20 mouse cellular contexts compared by ENCODE assay signal in the genomic region with DNA sequence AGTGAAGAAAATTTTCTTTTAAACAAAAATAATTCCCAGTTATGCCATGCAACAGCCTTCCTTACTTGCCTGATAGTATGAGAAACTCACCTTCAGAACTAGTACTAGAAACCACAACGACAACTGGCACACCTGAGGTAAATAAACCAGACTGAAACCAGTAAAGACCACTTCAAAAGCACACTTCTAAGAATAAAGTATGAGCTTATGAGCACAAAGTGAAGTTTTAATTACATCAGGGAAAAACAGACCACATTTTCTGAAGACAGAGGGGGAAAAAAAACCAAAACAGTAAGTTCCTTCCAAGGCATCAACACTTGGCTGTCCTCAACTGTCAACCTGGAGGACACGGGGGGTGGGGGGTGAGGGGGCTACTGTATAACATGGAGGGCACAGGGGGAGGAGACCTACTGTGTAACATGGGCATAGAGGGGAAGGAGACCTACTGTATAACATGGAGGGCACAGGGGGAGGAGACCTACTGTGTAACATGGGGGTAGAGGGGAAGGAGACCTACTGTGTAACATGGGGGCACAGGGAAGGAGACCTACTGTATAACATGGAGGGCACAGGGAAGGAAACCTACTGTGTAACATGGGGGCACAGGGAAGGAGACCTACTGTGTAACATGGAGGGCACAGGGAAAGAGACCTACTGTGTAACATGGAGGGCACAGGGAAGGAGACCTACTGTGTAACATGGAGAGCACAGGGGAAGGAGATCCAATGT. TPM values are rescaled to one million over a fixed set of nuclear protein-coding genes. Genes with fewer than 3 reads are reported as not detected.
DNase-seq lines count a peak whose midpoint lies in the region; ATAC-seq and TF ChIP-seq lines count a peak whose summit lies in the region.
"Had no signal": no experiment of that assay in that cellular context is flagged by ENCODE, and none has a peak within 500 bp of the region (broad histone marks: within the 10 kb centered on the region; RNA-seq: fewer than 3 reads in every experiment).

No protein-coding gene starts in this region.

- no peak overlapping the region for H3K9ac ChIP-seq in heart, embryonic 12.5 days
- H3K9ac ChIP-seq in lung, postnatal 0 days (replicated peaks; ENCODE audit: low read depth) = no peak overlapping the region
- H3K9ac ChIP-seq in MEL (ENCODE audit: control insufficient read depth, low read depth, low read length, poor library complexity, severe bottlenecking) = no peak overlapping the region
- no peak overlapping the region for H3K9ac ChIP-seq in limb, embryonic 12.5 days (replicated peaks)
- H3K9ac ChIP-seq: embryonic facial prominence, embryonic 12.5 days; hindbrain, embryonic 15.5 days; liver, embryonic 12.5 days; midbrain, embryonic 12.5 days had no signal

- TF ChIP-seq POLR2A in MEL (IDR thresholded peaks at IDR 0.05; ENCODE audit: control insufficient read depth in 1 of 2, insufficient read depth in 1 of 2, low read depth in 1 of 2, low read length in 2 of 2, poor library complexity in 1 of 2) = no peak

- no peaks in the 10 kb centered on the region for H3K36me3 ChIP-seq in heart, embryonic 12.5 days
- no peaks in the 10 kb centered on the region for H3K36me3 ChIP-seq in lung, postnatal 0 days (ENCODE audit: insufficient read depth, low read length)
- H3K36me3 ChIP-seq in MEL (ENCODE audit: control insufficient read depth in 1 of 2, insufficient read depth in 2 of 2, low read length in 2 of 2) = peaks cover 0 to 5% of the 10 kb centered on the region in 2 experiments; a peak in 2 of 4 replicates
- H3K36me3 ChIP-seq in limb, embryonic 12.5 days = no peaks in the 10 kb centered on the region
- H3K36me3 ChIP-seq: embryonic facial prominence, embryonic 12.5 days; hindbrain, embryonic 15.5 days; liver, embryonic 12.5 days; midbrain, embryonic 12.5 days had no signal

- no peaks in the 10 kb centered on the region for H3K79me2 ChIP-seq in MEL (ENCODE audit: control insufficient read depth, insufficient read depth, low read length, poor library complexity)

- no peak for TF ChIP-seq CTCF in lung, postnatal 0 days (IDR thresholded peaks at IDR 0.05)
- TF ChIP-seq CTCF in MEL (IDR thresholded peaks at IDR 0.05 in 2 of 3, conservative IDR thresholded peaks at IDR 0.05 in 1 of 3; ENCODE audit: control insufficient read depth in 1 of 3, insufficient read depth in 1 of 3, low read depth in 2 of 3, low read length in 3 of 3, poor library complexity in 1 of 3, severe bottlenecking in 1 of 3) = no peak

- DNase-seq in heart, postnatal 36 days = no peak
- DNase-seq in lung, postnatal 0 days (ENCODE audit: low spot score) = peak; percentile 54
- DNase-seq in lung, postnatal 14 days = no peak
- DNase-seq in MEL (ENCODE audit: low read depth, low spot score) = no peak
- no peak for DNase-seq in urinary bladder, postnatal 25 days (ENCODE audit: low spot score)
- DNase-seq in spleen, postnatal 10 days (ENCODE audit: low spot score in 2 of 2) = no peak
- DNase-seq: cerebellum, adult 18-20 months; cerebellum, postnatal 14 days; kidney, adult 9 months; kidney, postnatal 14 days; left cerebral cortex, postnatal 4 days; lung, adult 18-20 months; spleen, adult 18-20 months had no signal

- no peak for TF ChIP-seq EP300 in lung, postnatal 0 days (IDR thresholded peaks at IDR 0.05)
- no peak for TF ChIP-seq EP300 in MEL (IDR thresholded peaks at IDR 0.05; ENCODE audit: low read depth in 1 of 2, low read length in 2 of 2)

- no peak overlapping the region for H3K4me2 ChIP-seq in heart, embryonic 12.5 days
- no peak overlapping the region for H3K4me2 ChIP-seq in lung, postnatal 0 days (replicated peaks; ENCODE audit: low read depth, low read length)
- no peak overlapping the region for H3K4me2 ChIP-seq in limb, embryonic 12.5 days
- H3K4me2 ChIP-seq: embryonic facial prominence, embryonic 12.5 days; hindbrain, embryonic 15.5 days; liver, embryonic 12.5 days; midbrain, embryonic 12.5 days had no signal

- 83% methylated on average over 2 of the region's 2 CpGs for WGBS in heart, embryonic 12.5 days
- WGBS in lung, postnatal 0 days = 57% methylated on average over 2 of the region's 2 CpGs
- WGBS in limb, embryonic 12.5 days = 47% methylated on average over 2 of the region's 2 CpGs

- intact Hi-C loops in heart, postnatal 36 days (cut with DNase I) = no loop called here

- no peak for TF ChIP-seq RAD21 in MEL (IDR thresholded peaks at IDR 0.05; ENCODE audit: low read depth, low read length)

- no peak overlapping the region for H3K4me3 ChIP-seq in heart, embryonic 12.5 days
- H3K4me3 ChIP-seq in lung, postnatal 0 days (ENCODE audit: low read depth, low read length) = no peak overlapping the region
- no peak overlapping the region for H3K4me3 ChIP-seq in MEL (ENCODE audit: control insufficient read depth in 1 of 2, insufficient read depth in 1 of 2, low read depth in 2 of 2, low read length in 2 of 2)
- H3K4me3 ChIP-seq in limb, embryonic 12.5 days (replicated peaks) = no peak overlapping the region
- H3K4me3 ChIP-seq: embryonic facial prominence, embryonic 12.5 days; hindbrain, embryonic 15.5 days; liver, embryonic 12.5 days; midbrain, embryonic 12.5 days had no signal

- ATAC-seq in heart, embryonic 12.5 days (ENCODE audit: insufficient number of reproducible peaks, low FRiP score) = no peak
- no peak for ATAC-seq in lung, postnatal 0 days
- ATAC-seq in limb, embryonic 12.5 days (ENCODE audit: insufficient number of reproducible peaks, insufficient read depth, low FRiP score, low TSS enrichment, low read depth) = no peak
- ATAC-seq: intestine, embryonic 16.5 days; liver, embryonic 12.5 days had no signal

- H3K27me3 ChIP-seq in heart, embryonic 12.5 days (replicated peaks) = no peaks in the 10 kb centered on the region
- no peaks in the 10 kb centered on the region for H3K27me3 ChIP-seq in lung, postnatal 0 days (replicated peaks; ENCODE audit: insufficient read depth, low read length)
- H3K27me3 ChIP-seq in MEL (ENCODE audit: control insufficient read depth in 1 of 2, insufficient read depth in 2 of 2, low read length in 2 of 2) = no peaks in the 10 kb centered on the region
- no peaks in the 10 kb centered on the region for H3K27me3 ChIP-seq in limb, embryonic 12.5 days
- H3K27me3 ChIP-seq: embryonic facial prominence, embryonic 12.5 days; hindbrain, embryonic 15.5 days; liver, embryonic 12.5 days; midbrain, embryonic 12.5 days had no signal

- H3K4me1 ChIP-seq in heart, embryonic 12.5 days (replicated peaks) = peaks cover 47% of the 10 kb centered on the region
- H3K4me1 ChIP-seq in lung, postnatal 0 days (ENCODE audit: insufficient read depth, low read depth, low read length) = no peaks in the 10 kb centered on the region; the same call in 1 of the 2 replicates
- peaks cover 2% of the 10 kb centered on the region in 2 experiments; a peak in 3 of 4 replicates for H3K4me1 ChIP-seq in MEL (ENCODE audit: control insufficient read depth in 1 of 2, insufficient read depth in 2 of 2, low read length in 2 of 2)
- H3K4me1 ChIP-seq in limb, embryonic 12.5 days (replicated peaks) = peaks cover 49% of the 10 kb centered on the region

- no peaks in the 10 kb centered on the region for H3K9me3 ChIP-seq in heart, embryonic 12.5 days (replicated peaks)
- no peaks in the 10 kb centered on the region for H3K9me3 ChIP-seq in lung, postnatal 0 days (ENCODE audit: low read length)
- no peaks in the 10 kb centered on the region for H3K9me3 ChIP-seq in MEL (replicated peaks; ENCODE audit: insufficient read depth, low read length)
- H3K9me3 ChIP-seq in limb, embryonic 12.5 days = no peaks in the 10 kb centered on the region
- H3K9me3 ChIP-seq: embryonic facial prominence, embryonic 12.5 days; hindbrain, embryonic 15.5 days; liver, embryonic 12.5 days; midbrain, embryonic 12.5 days had no signal

- peak overlapping the region; percentile 44; the same call in 1 of the 2 replicates for H3K27ac ChIP-seq in heart, embryonic 12.5 days (ENCODE audit: poor library complexity, severe bottlenecking)
- H3K27ac ChIP-seq in lung, postnatal 0 days (ENCODE audit: low read length) = no peak overlapping the region
- H3K27ac ChIP-seq in MEL (ENCODE audit: control insufficient read depth, low read depth, low read length) = no peak overlapping the region
- 0 out of 2 replicates have a peak overlapping the region, but pooled peaks have one; percentile 67 for H3K27ac ChIP-seq in limb, embryonic 12.5 days
- H3K27ac ChIP-seq: embryonic facial prominence, embryonic 12.5 days; hindbrain, embryonic 15.5 days; midbrain, embryonic 12.5 days had no signal

TF ChIP-seq in MEL, 35 proteins besides CTCF, POLR2A, EP300 and RAD21:
- TF ChIP-seq ZKSCAN1 (IDR thresholded peaks at IDR 0.05; ENCODE audit: low read depth, low read length) (peak; percentile 85), POLR2AphosphoS5 (IDR thresholded peaks at IDR 0.05; ENCODE audit: borderline replicate concordance, low read depth, low read length) (no peak)

RNA-seq across cellular contexts. Expression of a gene that starts 40.9 kb away (rescaled TPM):
- 10.9 and 12.4 TPM in 2 replicates for polyA plus RNA-seq in heart, embryonic 12.5 days (2016; fragmentation: Nextera tagmentation; extraction: Ambion mirVana)
- 1 to 10 TPM; 5.6 to 7.0 TPM for total RNA-seq in heart, postnatal 36 days (2021)
- 3.5 and 4.0 TPM in 2 replicates for polyA plus RNA-seq in lung, postnatal 0 days (2015; fragmentation: Nextera tagmentation; extraction: Ambion mirVana)
- total RNA-seq in MEL (2012; rRNA removed) = 5.9 and 6.3 TPM in 2 replicates
- polyA plus RNA-seq in MEL (2012; ENCODE audit: insufficient read depth in 1 of 2, insufficient read length in 2 of 2, low read depth in 1 of 2, low replicate concordance in 2 of 2, missing spikeins in 1 of 2) = 1 to 10 TPM in 1 of 2 experiments, not detected in 1; 9.9 TPM
- polyA plus RNA-seq in limb, embryonic 12.5 days (2016; fragmentation: Nextera tagmentation; extraction: Ambion mirVana) = 22.1 and 25.3 TPM in 2 replicates

Comparison
In these comparisons a context has a peak if more than half of its experiments do, and no peak if none do; other contexts are left out.
1. H3K27ac ChIP-seq: peak in heart, embryonic 12.5 days (single experiment) and limb, embryonic 12.5 days (single experiment); none in lung, postnatal 0 days (single experiment) and MEL (single experiment).